Mouse (Mus musculus): ENCODE results near the gene Zfp362. TPM values are rescaled to one million over a fixed set of nuclear protein-coding genes. Genes with fewer than 3 reads are reported as not detected.

Zfp362 gene
- polyA plus RNA-seq, 1 experiment from 2014 or later = 43.6 TPM

- ATAC-seq (ENCODE audit: insufficient number of reproducible peaks, low FRiP score, low TSS enrichment, low read depth) = no peak
- peaks cover 28% of the 10 kb centered on the region; the same call in 1 of the 2 replicates for H3K4me1 ChIP-seq
- H3K4me3 ChIP-seq (replicated peaks) = no peak overlapping the region
- H3K4me2 ChIP-seq (replicated peaks) = no peak overlapping the region
- WGBS = 91% methylated on average over 7 of the region's 7 CpGs
- no peaks in the 10 kb centered on the region for H3K27me3 ChIP-seq
- H3K27ac ChIP-seq (replicated peaks) = no peak overlapping the region
- no peaks in the 10 kb centered on the region for H3K9me3 ChIP-seq (replicated peaks)
- H3K9ac ChIP-seq = no peak overlapping the region
- H3K36me3 ChIP-seq = peaks cover 56% of the 10 kb centered on the region
Measured at GRCm38 (mm10) chr4:128753571-128753970, 52.3 kb downstream of the Zfp362 start.

GRCm38 (mm10) chr4:128752031-128752757 lies 53.7 kb downstream of the Zfp362 start:
- Histone ChIP-seq H3K4me1 (peaks cover 36% of the 10 kb centered on the region), H3K27ac (replicated peaks) (no peak overlapping the region)
- 87% methylated on average over 13 of the region's 13 CpGs for WGBS

DNA sequence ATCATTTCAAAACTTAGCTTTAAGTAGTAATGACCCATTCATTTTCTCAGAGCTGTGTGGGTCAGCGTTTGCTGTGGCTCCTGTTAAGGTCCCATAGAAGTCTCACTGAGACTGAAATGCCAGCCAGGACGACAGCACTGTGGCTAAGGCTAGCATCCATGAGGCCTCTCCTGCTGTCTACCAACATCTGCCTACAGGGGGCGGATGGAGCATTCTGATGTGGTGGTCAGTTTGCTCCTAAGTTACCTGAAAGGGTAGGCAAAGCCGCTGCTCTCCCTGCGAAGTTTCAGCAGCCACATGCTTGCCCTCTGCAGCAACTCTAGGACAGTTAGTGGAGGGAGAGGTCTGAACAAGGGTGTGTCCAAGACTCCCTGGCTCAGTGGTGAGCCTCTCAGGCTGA lies 54.8 kb downstream of the Zfp362 start:
- Histone ChIP-seq H3K4me3 (replicated peaks) (no peak overlapping the region), H3K9me3 (replicated peaks) (no peaks in the 10 kb centered on the region), H3K27ac (replicated peaks) (no peak overlapping the region), H3K27me3 (no peaks in the 10 kb centered on the region), H3K9ac (no peak overlapping the region), H3K36me3 (peaks cover 82% of the 10 kb centered on the region), H3K4me2 (replicated peaks) (no peak overlapping the region), H3K4me1 (peaks cover 37% of the 10 kb centered on the region)
- ATAC-seq (ENCODE audit: insufficient number of reproducible peaks, low FRiP score, low TSS enrichment, low read depth) = no peak
- 59% methylated on average over 5 of the region's 5 CpGs for WGBS

More at GRCm38 (mm10) chr4:128752031-128752757, 53.7 kb downstream of the Zfp362 start:
- H3K4me3 ChIP-seq (replicated peaks) = no peak overlapping the region
- no peak overlapping the region for H3K9ac ChIP-seq
- no peak for ATAC-seq (ENCODE audit: insufficient number of reproducible peaks, low FRiP score, low TSS enrichment, low read depth)
- no peaks in the 10 kb centered on the region for H3K27me3 ChIP-seq
- no peaks in the 10 kb centered on the region for H3K9me3 ChIP-seq (replicated peaks)
- H3K4me2 ChIP-seq (replicated peaks) = no peak overlapping the region
- H3K36me3 ChIP-seq = peaks cover 70% of the 10 kb centered on the region

DNA sequence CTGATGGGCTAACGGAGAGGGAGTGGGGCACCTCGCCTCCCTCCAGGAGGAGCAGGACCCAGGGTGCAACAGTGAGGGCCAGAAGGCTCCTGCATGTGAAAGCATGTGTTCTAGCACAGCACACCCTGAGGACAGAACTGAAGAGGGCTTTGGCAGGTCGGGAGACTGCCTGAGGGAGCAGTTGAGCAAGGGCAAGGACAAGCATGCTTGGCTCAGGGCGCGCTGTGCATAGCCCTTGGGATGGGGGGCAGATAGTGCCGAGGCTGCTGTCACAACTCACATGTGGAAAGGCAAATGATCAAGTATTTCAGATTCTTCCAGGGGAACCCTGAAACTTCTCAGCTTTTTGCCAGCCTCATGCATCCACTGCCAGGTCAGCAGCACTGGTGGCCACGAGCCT lies 57.5 kb downstream of the Zfp362 start:
- H3K4me2 ChIP-seq (replicated peaks) = no peak overlapping the region
- no peaks in the 10 kb centered on the region for H3K9me3 ChIP-seq (replicated peaks)
- no peak overlapping the region for H3K4me3 ChIP-seq (replicated peaks)
- no peak overlapping the region for H3K9ac ChIP-seq
- peak overlapping the region; percentile 39 for H3K27ac ChIP-seq (replicated peaks)
- ATAC-seq (ENCODE audit: insufficient number of reproducible peaks, low FRiP score, low TSS enrichment, low read depth) = no peak
- H3K27me3 ChIP-seq = no peaks in the 10 kb centered on the region
- 75% methylated on average over 7 of the region's 7 CpGs for WGBS
- H3K4me1 ChIP-seq = peaks cover 30% of the 10 kb centered on the region
- H3K36me3 ChIP-seq = peaks cover 97% of the 10 kb centered on the region

DNA sequence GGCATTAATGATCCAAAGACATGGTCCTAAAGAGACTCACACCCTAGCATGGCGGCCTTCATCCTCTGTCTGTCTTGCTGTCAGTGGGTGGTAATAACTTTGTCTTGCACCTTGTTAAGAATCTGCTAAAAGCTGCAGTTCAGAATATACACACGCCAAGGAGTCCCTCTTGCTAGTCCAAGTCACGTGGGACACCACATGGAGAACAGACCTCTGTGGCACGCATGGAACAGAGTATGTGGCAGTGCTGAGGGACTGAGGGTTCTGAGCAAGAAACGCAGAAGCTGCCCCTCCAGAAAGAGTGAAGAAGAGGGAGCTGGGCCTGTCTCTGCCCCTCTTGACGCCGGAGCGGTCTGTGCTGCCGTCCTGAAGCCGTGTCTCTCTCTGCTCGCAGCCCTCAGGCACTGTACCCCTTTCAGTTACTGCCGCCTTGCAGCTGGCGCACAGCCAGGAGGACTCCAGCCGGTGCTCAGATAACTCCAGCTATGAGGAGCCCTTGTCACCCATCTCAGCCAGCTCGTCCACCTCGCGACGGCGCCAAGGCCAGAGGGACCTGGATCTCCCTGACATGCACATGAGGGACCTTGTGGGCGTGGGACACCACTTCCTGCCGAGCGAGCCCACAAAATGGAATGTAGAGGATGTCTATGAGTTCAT lies 58.1 kb downstream of the Zfp362 start:
- Histone ChIP-seq H3K9me3 (replicated peaks) (no peaks in the 10 kb centered on the region), H3K4me3 (replicated peaks) (no peak overlapping the region), H3K4me1 (peaks cover 36% of the 10 kb centered on the region), H3K27ac (replicated peaks) (peak overlapping the region; percentile 39), H3K4me2 (replicated peaks) (no peak overlapping the region), H3K27me3 (no peaks in the 10 kb centered on the region), H3K9ac (no peak overlapping the region), H3K36me3 (peaks cover 91% of the 10 kb centered on the region)
- ATAC-seq (ENCODE audit: insufficient number of reproducible peaks, low FRiP score, low TSS enrichment, low read depth) = no peak
- 77% methylated on average over 22 of the region's 22 CpGs for WGBS

GRCm38 (mm10) chr4:128745160-128745559 lies 60.7 kb downstream of the Zfp362 start:
- WGBS = 80% methylated on average over 8 of the region's 8 CpGs
- H3K27ac ChIP-seq (replicated peaks) = no peak overlapping the region; the same call in 1 of the 2 replicates

DNA sequence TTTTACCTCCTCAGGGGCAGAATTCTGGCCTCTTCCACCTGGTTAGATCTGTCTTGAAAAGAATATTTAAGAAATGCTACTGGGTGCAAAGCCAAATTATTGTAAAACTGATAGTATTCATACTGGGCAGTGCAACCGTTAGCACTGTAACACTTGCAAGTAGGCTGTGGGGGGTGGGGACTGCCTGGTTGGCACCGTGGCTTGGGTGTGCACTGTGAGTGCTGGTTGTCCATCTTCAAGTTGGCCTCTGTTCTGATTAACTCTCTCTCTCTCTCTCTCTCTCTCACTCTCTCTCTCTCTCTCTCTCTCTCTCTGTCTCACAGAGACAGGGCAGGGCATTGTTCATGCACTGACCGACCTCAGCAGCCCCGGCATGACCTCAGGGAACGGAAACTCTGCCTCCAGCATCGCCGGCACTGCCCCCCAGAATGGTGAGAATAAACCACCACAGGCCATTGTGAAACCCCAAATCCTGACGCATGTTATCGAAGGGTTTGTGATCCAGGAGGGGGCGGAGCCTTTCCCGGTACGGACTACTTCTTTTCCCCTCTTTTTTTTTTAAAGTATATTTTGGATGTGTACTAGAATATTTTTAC lies 62.7 kb downstream of the Zfp362 start:
- Histone ChIP-seq H3K4me3 (replicated peaks) (no peak overlapping the region), H3K27me3 (no peaks in the 10 kb centered on the region), H3K27ac (replicated peaks) (0 out of 2 replicates have a peak overlapping the region, but pooled peaks have one; percentile 45), H3K9ac (no peak overlapping the region), H3K36me3 (peaks cover 46% of the 10 kb centered on the region), H3K4me2 (replicated peaks) (no peak overlapping the region), H3K4me1 (peaks cover 38% of the 10 kb centered on the region), H3K9me3 (replicated peaks) (no peaks in the 10 kb centered on the region)
- WGBS = 59% methylated on average over 12 of the region's 12 CpGs
- no peak for ATAC-seq (ENCODE audit: insufficient number of reproducible peaks, low FRiP score, low TSS enrichment, low read depth)

More at GRCm38 (mm10) chr4:128745160-128745559, 60.7 kb downstream of the Zfp362 start:
- ATAC-seq (ENCODE audit: insufficient number of reproducible peaks, low FRiP score, low TSS enrichment, low read depth) = no peak
- Histone ChIP-seq H3K36me3 (peaks cover 65% of the 10 kb centered on the region), H3K4me3 (replicated peaks) (no peak overlapping the region), H3K9ac (no peak overlapping the region), H3K9me3 (replicated peaks) (no peaks in the 10 kb centered on the region), H3K4me1 (peaks cover 44% of the 10 kb centered on the region), H3K4me2 (replicated peaks) (no peak overlapping the region), H3K27me3 (no peaks in the 10 kb centered on the region)

DNA sequence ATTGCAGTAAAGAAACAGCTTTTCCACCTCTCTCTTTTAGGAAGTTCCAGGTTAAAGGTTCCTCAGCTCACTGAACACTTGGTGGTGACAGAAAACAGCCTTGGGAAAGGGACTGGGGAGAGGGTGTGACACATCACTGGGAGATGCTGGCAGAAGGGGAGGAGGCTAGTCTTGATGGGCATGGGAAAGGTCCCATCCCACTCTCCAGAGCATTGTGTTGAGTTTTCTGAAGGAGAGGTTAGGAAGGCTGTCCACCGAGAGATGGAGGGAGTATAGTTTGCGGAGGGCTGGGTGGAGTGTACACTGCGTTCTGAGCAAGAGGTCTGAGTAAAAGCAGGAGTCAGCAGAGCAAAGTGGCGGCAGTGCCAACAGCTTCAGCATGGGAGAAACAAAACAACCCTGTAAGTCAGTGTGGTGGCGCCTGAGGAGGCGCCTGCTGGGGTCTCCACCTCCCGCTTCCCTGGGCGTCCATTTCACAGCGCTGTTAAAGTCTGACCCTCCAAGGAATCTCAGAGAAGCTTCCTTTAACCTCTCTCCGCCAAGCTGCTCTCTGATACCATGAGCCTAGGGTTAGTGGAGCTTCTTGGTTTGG lies 63.4 kb downstream of the Zfp362 start:
- Histone ChIP-seq H3K4me2 (replicated peaks) (no peak overlapping the region), H3K27ac (replicated peaks) (0 out of 2 replicates have a peak overlapping the region, but pooled peaks have one; percentile 45), H3K36me3 (peaks cover 39% of the 10 kb centered on the region), H3K4me1 (peaks cover 37% of the 10 kb centered on the region), H3K9ac (no peak overlapping the region), H3K9me3 (replicated peaks) (no peaks in the 10 kb centered on the region), H3K27me3 (no peaks in the 10 kb centered on the region), H3K4me3 (replicated peaks) (no peak overlapping the region)
- no peak for ATAC-seq (ENCODE audit: insufficient number of reproducible peaks, low FRiP score, low TSS enrichment, low read depth)
- WGBS = 52% methylated on average over 10 of the region's 10 CpGs

- Histone ChIP-seq H3K36me3 (peaks cover 34% of the 10 kb centered on the region), H3K9me3 (replicated peaks) (no peaks in the 10 kb centered on the region), H3K4me3 (replicated peaks) (no peak overlapping the region), H3K4me1 (peaks cover 37% of the 10 kb centered on the region), H3K27me3 (no peaks in the 10 kb centered on the region), H3K9ac (no peak overlapping the region), H3K4me2 (replicated peaks) (no peak overlapping the region), H3K27ac (replicated peaks) (no peak overlapping the region)
- WGBS = 51% methylated on average over 5 of the region's 5 CpGs
- ATAC-seq (ENCODE audit: insufficient number of reproducible peaks, low FRiP score, low TSS enrichment, low read depth) = no peak
Measured at GRCm38 (mm10) chr4:128741906-128742305, 63.9 kb downstream of the Zfp362 start.

GRCm38 (mm10) chr4:128740878-128741277 lies 65.0 kb downstream of the Zfp362 start:
- H3K36me3 ChIP-seq = peaks cover 23% of the 10 kb centered on the region
- H3K4me3 ChIP-seq (replicated peaks) = no peak overlapping the region
- no peak overlapping the region for H3K4me2 ChIP-seq (replicated peaks)
- ATAC-seq (ENCODE audit: insufficient number of reproducible peaks, low FRiP score, low TSS enrichment, low read depth) = no peak
- no peaks in the 10 kb centered on the region for H3K9me3 ChIP-seq (replicated peaks)
- H3K27ac ChIP-seq (replicated peaks) = no peak overlapping the region
- H3K4me1 ChIP-seq = peaks cover 43% of the 10 kb centered on the region
- WGBS = 74% methylated on average over 1 of the region's 1 CpGs
- no peaks in the 10 kb centered on the region for H3K27me3 ChIP-seq
- H3K9ac ChIP-seq = no peak overlapping the region

Measured in embryonic facial prominence, embryonic 15.5 days (tissue).